Comparison of ENCODE assay signal across 8 mouse cellular contexts in the genomic region with DNA sequence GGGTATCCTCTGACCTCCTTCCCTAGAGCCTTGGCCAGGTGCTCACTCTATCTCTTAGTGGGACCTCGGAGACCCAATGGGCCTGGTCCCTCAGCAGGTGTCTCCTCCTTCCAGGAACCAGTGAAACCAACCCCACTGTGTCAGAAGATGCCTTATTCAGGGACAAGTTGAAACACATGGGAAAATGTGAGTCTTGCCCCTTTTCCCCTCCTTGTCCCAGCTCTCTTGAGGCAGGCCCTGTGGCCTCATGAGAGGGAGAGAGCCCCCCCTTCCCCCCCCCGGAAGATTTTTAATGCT. TPM values are rescaled to one million over a fixed set of nuclear protein-coding genes. Genes with fewer than 3 reads are reported as not detected.
DNase-seq lines count a peak whose midpoint lies in the region; ATAC-seq lines count a peak whose summit lies in the region.

No protein-coding gene starts in this region.

- 38% methylated on average over 2 of the region's 2 CpGs for WGBS in kidney, embryonic 15.5 days
- WGBS in embryonic facial prominence, embryonic 14.5 days, result 23% methylated on average over 2 of the region's 2 CpGs
- 38% methylated on average over 2 of the region's 2 CpGs for WGBS in intestine, embryonic 15.5 days
- 54% methylated on average over 2 of the region's 2 CpGs for WGBS in neural tube, embryonic 14.5 days

- peak overlapping the region; percentile 76 for H3K27ac ChIP-seq in kidney, embryonic 15.5 days
- peak overlapping the region; percentile 85 for H3K27ac ChIP-seq in embryonic facial prominence, embryonic 14.5 days (replicated peaks; ENCODE audit: low read depth, low read length)
- peak overlapping the region; percentile 79 for H3K27ac ChIP-seq in intestine, embryonic 15.5 days
- peak overlapping the region; percentile 52; the same call in 1 of the 2 replicates for H3K27ac ChIP-seq in neural tube, embryonic 14.5 days (ENCODE audit: low read depth, low read length)

- H3K27me3 ChIP-seq in kidney, embryonic 15.5 days, result peaks cover 21% of the 10 kb centered on the region
- 0 out of 2 replicates have a peak, but pooled peaks cover 5% of the 10 kb centered on the region for H3K27me3 ChIP-seq in embryonic facial prominence, embryonic 14.5 days (replicated peaks; ENCODE audit: control insufficient read depth, insufficient read depth, low read length)
- peaks cover 7% of the 10 kb centered on the region; the same call in 1 of the 2 replicates for H3K27me3 ChIP-seq in intestine, embryonic 15.5 days (replicated peaks)
- no peaks in the 10 kb centered on the region for H3K27me3 ChIP-seq in neural tube, embryonic 14.5 days (ENCODE audit: control insufficient read depth, insufficient read depth, low read length)

- DNase-seq in kidney, postnatal 36 days, result no peak
- DNase-seq in embryonic facial prominence, embryonic 14.5 days (ENCODE audit: low spot score), result no peak
- no peak for DNase-seq in testis, postnatal 10 days (ENCODE audit: low spot score)
- no peak for DNase-seq in embryo, embryonic 10 days (ENCODE audit: low spot score)

- peak overlapping the region; percentile 58 for H3K4me2 ChIP-seq in kidney, embryonic 15.5 days
- H3K4me2 ChIP-seq in embryonic facial prominence, embryonic 14.5 days (ENCODE audit: low read depth, low read length), result peak overlapping the region; percentile 42
- peak overlapping the region; percentile 53; the same call in 1 of the 2 replicates for H3K4me2 ChIP-seq in intestine, embryonic 15.5 days (replicated peaks)
- peak overlapping the region; percentile 23; the same call in 1 of the 2 replicates for H3K4me2 ChIP-seq in neural tube, embryonic 14.5 days (ENCODE audit: low read depth, low read length)

- no peak overlapping the region for H3K4me3 ChIP-seq in kidney, embryonic 15.5 days (replicated peaks)
- H3K4me3 ChIP-seq in embryonic facial prominence, embryonic 14.5 days (ENCODE audit: low read depth, low read length), result 0 out of 2 replicates have a peak overlapping the region, but pooled peaks have one; percentile 13
- no peak overlapping the region for H3K4me3 ChIP-seq in intestine, embryonic 15.5 days (replicated peaks)
- H3K4me3 ChIP-seq in neural tube, embryonic 14.5 days (ENCODE audit: low read depth, low read length), result no peak overlapping the region

- ATAC-seq in kidney, embryonic 15.5 days (replicated peaks; ENCODE audit: low FRiP score), result no peak
- no peak for ATAC-seq in embryonic facial prominence, embryonic 14.5 days (ENCODE audit: low read depth)
- no peak for ATAC-seq in intestine, embryonic 15.5 days
- ATAC-seq in neural tube, embryonic 14.5 days (ENCODE audit: low read depth), result no peak
- no peak for ATAC-seq in megakaryocyte progenitor cell, adult 5-6 weeks (replicated peaks; ENCODE audit: poor library complexity)

- peak overlapping the region; percentile 26; the same call in 1 of the 2 replicates for H3K9ac ChIP-seq in kidney, embryonic 15.5 days
- peak overlapping the region; percentile 42 for H3K9ac ChIP-seq in embryonic facial prominence, embryonic 14.5 days (ENCODE audit: low read depth, low read length)
- no peak overlapping the region for H3K9ac ChIP-seq in intestine, embryonic 15.5 days
- H3K9ac ChIP-seq in neural tube, embryonic 14.5 days (replicated peaks; ENCODE audit: low read depth, low read length), result no peak overlapping the region; the same call in 1 of the 2 replicates

- peaks cover 19% of the 10 kb centered on the region for H3K36me3 ChIP-seq in kidney, embryonic 15.5 days
- peaks cover 17% of the 10 kb centered on the region for H3K36me3 ChIP-seq in embryonic facial prominence, embryonic 14.5 days (ENCODE audit: control insufficient read depth, insufficient read depth, low read length)
- 0 out of 2 replicates have a peak, but pooled peaks cover 3% of the 10 kb centered on the region for H3K36me3 ChIP-seq in intestine, embryonic 15.5 days
- H3K36me3 ChIP-seq in neural tube, embryonic 14.5 days (ENCODE audit: control insufficient read depth, insufficient read depth, low read length), result peaks cover 13% of the 10 kb centered on the region; the same call in 1 of the 2 replicates

- H3K9me3 ChIP-seq in kidney, embryonic 15.5 days (replicated peaks), result no peaks in the 10 kb centered on the region
- H3K9me3 ChIP-seq in embryonic facial prominence, embryonic 14.5 days (ENCODE audit: control insufficient read depth, low read length), result no peaks in the 10 kb centered on the region
- no peaks in the 10 kb centered on the region for H3K9me3 ChIP-seq in intestine, embryonic 15.5 days
- no peaks in the 10 kb centered on the region for H3K9me3 ChIP-seq in neural tube, embryonic 14.5 days (ENCODE audit: control insufficient read depth, low read length)

- peaks cover 48% of the 10 kb centered on the region for H3K4me1 ChIP-seq in kidney, embryonic 15.5 days
- H3K4me1 ChIP-seq in embryonic facial prominence, embryonic 14.5 days (ENCODE audit: control insufficient read depth, insufficient read depth, low read length), result peaks cover 19% of the 10 kb centered on the region
- H3K4me1 ChIP-seq in intestine, embryonic 15.5 days (replicated peaks), result peaks cover 22% of the 10 kb centered on the region
- H3K4me1 ChIP-seq in neural tube, embryonic 14.5 days (ENCODE audit: control insufficient read depth, insufficient read depth, low read length), result peaks cover 11% of the 10 kb centered on the region

RNA-seq across cellular contexts. Expression of gene Mrps23, which starts 17.3 kb away (rescaled TPM):
- 57.5 and 65.2 TPM in 2 replicates for polyA plus RNA-seq in kidney, embryonic 15.5 days (2015; fragmentation: Nextera tagmentation; extraction: Ambion mirVana)
- 55.6 and 59.4 TPM in 2 replicates for polyA plus RNA-seq in embryonic facial prominence, embryonic 14.5 days (2014; fragmentation: Nextera tagmentation; extraction: Ambion mirVana)
- polyA plus RNA-seq in intestine, embryonic 15.5 days (2015; fragmentation: Nextera tagmentation; extraction: Ambion mirVana), result 59.6 and 62.3 TPM in 2 replicates
- polyA plus RNA-seq in neural tube, embryonic 14.5 days (2014; fragmentation: Nextera tagmentation; extraction: Ambion mirVana), result 63.7 and 67.9 TPM in 2 replicates
- total RNA-seq in megakaryocyte progenitor cell, adult 5-6 weeks (2015), result 64.5 and 73.5 TPM in 2 replicates
- 49.0 and 90.6 TPM in 2 replicates for total RNA-seq in megakaryocyte progenitor cell, adult 5-6 weeks (2017)

Comparison
In these comparisons a context has a peak if more than half of its experiments do, and no peak if none do; other contexts are left out.
1. H3K9ac ChIP-seq: peak in kidney, embryonic 15.5 days (single experiment) and embryonic facial prominence, embryonic 14.5 days (single experiment); none in intestine, embryonic 15.5 days (single experiment) and neural tube, embryonic 14.5 days (single experiment).
2. Peak in every context shown above with its lines, with median percentiles within 50 percentile points of each other: H3K27ac ChIP-seq and H3K4me2 ChIP-seq.